Mouse (Mus musculus) ES-E14 (cell line): ENCODE results near the gene Ptprn2. TPM values are rescaled to one million over a fixed set of nuclear protein-coding genes. Genes with fewer than 3 reads are reported as not detected.

Source experiments
- DNase-seq: peaks from one replicate; pipeline ENCODE4 v3.0.0-alpha.2; 2013; ENCODE audit warnings: low read depth, low spot score
- H3K27ac ChIP-seq: 2 replicates; pipeline ENCODE4 v1.5.1; 2012; ENCODE audit warnings: low read depth, mild to moderate bottlenecking, low read length, moderate library complexity, mixed read lengths; ENCODE audit not compliant: poor library complexity, insufficient read depth, severe bottlenecking
- H3K36me3 ChIP-seq: 2 replicates; pipeline ENCODE4 v1.6.1; 2012; ENCODE audit warnings: mild to moderate bottlenecking, low read length, moderate library complexity, mixed read lengths; ENCODE audit not compliant: control insufficient read depth, poor library complexity, insufficient read depth, severe bottlenecking
- H3K4me1 ChIP-seq, 2 experiments: fragments of 150-350 bp in 1 of 2; sonication (generic) in 1 of 2; 2 replicates each; pipeline ENCODE4 v1.6.1; 2012; ENCODE audit warnings: low read length in 2 of 2, mild to moderate bottlenecking in 1 of 2, mixed read lengths in 1 of 2; ENCODE audit not compliant: control insufficient read depth in 2 of 2, insufficient read depth in 2 of 2, poor library complexity in 1 of 2
- H3K4me3 ChIP-seq, 2 experiments: fragments of 150-350 bp in 1 of 2; sonication (generic) in 1 of 2; 2 replicates each; pipeline ENCODE4 v1.5.1; 2012; ENCODE audit warnings: low read length in 2 of 2, low read depth in 1 of 2, mild to moderate bottlenecking in 1 of 2, mixed read lengths in 1 of 2; ENCODE audit not compliant: insufficient read depth in 1 of 2, poor library complexity in 1 of 2, severe bottlenecking in 1 of 2
- H3K9ac ChIP-seq: 2 replicates; pipeline ENCODE4 v1.6.1; 2012; ENCODE audit warnings: low read depth, mild to moderate bottlenecking, low read length, mixed read lengths; ENCODE audit not compliant: poor library complexity, insufficient read depth, severe bottlenecking
- H3K9me3 ChIP-seq: fragments of 150-350 bp; sonication (generic); 2 replicates; pipeline ENCODE4 v1.6.1; 2012; ENCODE audit warnings: low read depth, mild to moderate bottlenecking, low read length; ENCODE audit not compliant: control insufficient read depth, insufficient read depth
- CHD2 ChIP-seq: IDR thresholded peaks from 2 replicates; pipeline ENCODE4 v1.6.1; 2014; ENCODE audit warnings: mild to moderate bottlenecking, low read depth, low read length, inconsistent platforms
- HCFC1 ChIP-seq: IDR thresholded peaks from 2 replicates; pipeline ENCODE4 v1.6.1; 2012; ENCODE audit warnings: low read length, inconsistent platforms, borderline replicate concordance; ENCODE audit not compliant: insufficient read depth
- MAFK ChIP-seq: IDR thresholded peaks from 2 replicates; pipeline ENCODE4 v1.6.1; 2014; ENCODE audit warnings: mild to moderate bottlenecking, low read depth, low read length, inconsistent platforms; ENCODE audit not compliant: insufficient read depth
- ZC3H11A ChIP-seq: IDR thresholded peaks from 2 replicates; pipeline ENCODE4 v1.6.1; 2012; ENCODE audit warnings: low read depth, mild to moderate bottlenecking, inconsistent platforms, low read length, borderline replicate concordance
- ZNF384 ChIP-seq: IDR thresholded peaks from 2 replicates; pipeline ENCODE4 v1.6.1; 2012; ENCODE audit warnings: low read depth, low read length, inconsistent platforms
- in situ Hi-C, 2 experiments: fragments of 600-800 bp; cut with MboI; formaldehyde crosslinking; loops; one replicate each; pipeline ENCODE4 v1.15.1; 2025; ENCODE audit warnings: low sequenced_read_pairs in 2 of 2, inconsistent platforms in 1 of 2; ENCODE audit not compliant: unreplicated experiment in 2 of 2
- total RNA-seq: library from RNA; depleted of rRNA; stranded (reverse); fragments of 300-350 nt; gene quantifications from 2 replicates; pipeline ENCODE4 v1.2.3, GENCODE M21; 2012

The Ptprn2 gene
- total RNA-seq, 1 experiment, result 0.40 TPM

DNA sequence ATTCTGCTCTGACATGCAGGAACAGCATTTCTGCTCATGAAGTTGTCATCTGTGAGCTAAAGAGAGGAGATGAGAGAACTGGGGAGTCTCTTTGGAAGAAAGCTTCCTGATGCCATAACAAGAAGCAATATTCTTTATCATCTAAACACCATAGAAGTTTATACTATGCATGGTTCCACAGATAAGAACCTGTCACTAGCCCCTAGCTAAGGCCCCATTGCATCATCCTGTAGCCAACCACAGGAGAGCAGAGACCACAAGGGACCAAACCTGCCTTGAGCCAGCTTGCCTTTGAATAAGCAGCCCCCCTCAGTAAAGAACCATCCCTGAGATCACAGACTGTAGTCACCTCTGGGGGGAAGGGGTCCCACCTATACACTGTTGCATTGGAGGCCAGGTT, 612.8 kb downstream of the Ptprn2 start:
- H3K9ac ChIP-seq, result no peak overlapping the region
- H3K36me3 ChIP-seq, result no peaks in the 10 kb centered on the region
- H3K4me3 ChIP-seq, result no peak overlapping the region
- no peak overlapping the region for H3K27ac ChIP-seq
- no peak for DNase-seq
- H3K9me3 ChIP-seq, result no peaks in the 10 kb centered on the region
- no peak for TF ChIP-seq MAFK
- TF ChIP-seq CHD2, result no peak
- no peak for TF ChIP-seq HCFC1
- no peak for TF ChIP-seq ZNF384
- no peak for TF ChIP-seq ZC3H11A
- H3K4me1 ChIP-seq, result no peaks in the 10 kb centered on the region
- in situ Hi-C loops, result no loop called here

DNA sequence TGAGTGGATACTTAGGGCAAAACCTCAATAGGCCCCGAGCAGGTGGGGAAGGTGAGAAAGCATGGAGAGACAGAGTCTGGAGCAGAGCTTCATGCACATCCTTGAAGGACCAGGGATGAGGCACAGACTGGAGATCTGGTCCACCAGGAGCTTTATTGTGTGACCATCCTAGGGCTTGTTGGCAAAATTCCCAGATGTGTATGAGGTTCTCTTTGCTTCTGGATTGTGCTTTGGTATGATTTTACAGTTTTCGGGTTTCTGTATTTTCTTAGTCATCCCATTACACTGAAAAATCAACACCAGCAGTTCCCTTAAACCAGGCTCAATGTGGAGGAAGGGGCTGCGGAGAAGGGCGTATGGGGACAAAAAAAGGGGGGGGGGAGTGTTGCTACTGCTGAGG, 621.2 kb downstream of the Ptprn2 start:
- H3K4me1 ChIP-seq, result peaks cover 0 to 2% of the 10 kb centered on the region in 2 experiments; a peak in 1 of 4 replicates
- no peak overlapping the region for H3K9ac ChIP-seq
- H3K9me3 ChIP-seq, result no peaks in the 10 kb centered on the region
- H3K36me3 ChIP-seq, result no peaks in the 10 kb centered on the region
- TF ChIP-seq HCFC1 (no peak), CHD2 (no peak), MAFK (no peak), ZC3H11A (no peak), ZNF384 (no peak)
- H3K4me3 ChIP-seq, result no peak overlapping the region
- no peak for DNase-seq
- no peak overlapping the region for H3K27ac ChIP-seq
- in situ Hi-C loops, result no loop called here

DNA sequence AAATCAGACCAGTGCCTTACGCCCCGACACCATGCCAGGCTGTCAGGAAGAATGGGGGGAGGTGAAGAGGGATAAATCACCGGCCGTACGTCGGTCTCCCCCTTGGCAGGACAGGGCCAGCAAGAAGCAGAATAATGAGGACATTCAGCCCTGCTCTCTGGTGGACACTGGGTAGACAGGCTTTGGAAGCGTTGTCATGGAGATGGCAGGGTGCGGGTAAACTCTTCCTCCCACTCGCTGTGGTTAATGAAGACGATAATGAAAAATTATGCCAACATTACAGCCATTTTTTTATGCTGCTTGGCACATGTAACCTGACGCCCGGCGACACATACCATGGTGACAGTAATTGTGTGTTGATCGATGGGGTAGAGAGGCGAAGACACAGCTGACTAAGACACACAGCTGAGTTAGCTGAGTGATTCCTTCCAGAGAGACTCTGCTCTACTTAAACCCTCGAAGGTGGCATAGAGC, 621.7 kb downstream of the Ptprn2 start:
- no peak overlapping the region for H3K9ac ChIP-seq
- no peaks in the 10 kb centered on the region for H3K9me3 ChIP-seq
- H3K27ac ChIP-seq, result no peak overlapping the region
- H3K4me3 ChIP-seq, result no peak overlapping the region
- no peaks in the 10 kb centered on the region for H3K36me3 ChIP-seq
- no peak for TF ChIP-seq CHD2
- TF ChIP-seq ZNF384, result no peak
- TF ChIP-seq MAFK, result no peak
- TF ChIP-seq ZC3H11A, result no peak
- TF ChIP-seq HCFC1, result no peak
- no peak for DNase-seq
- in situ Hi-C loops, result no loop called here
- H3K4me1 ChIP-seq, result peaks cover 0 to 2% of the 10 kb centered on the region in 2 experiments; a peak in 1 of 4 replicates

DNA sequence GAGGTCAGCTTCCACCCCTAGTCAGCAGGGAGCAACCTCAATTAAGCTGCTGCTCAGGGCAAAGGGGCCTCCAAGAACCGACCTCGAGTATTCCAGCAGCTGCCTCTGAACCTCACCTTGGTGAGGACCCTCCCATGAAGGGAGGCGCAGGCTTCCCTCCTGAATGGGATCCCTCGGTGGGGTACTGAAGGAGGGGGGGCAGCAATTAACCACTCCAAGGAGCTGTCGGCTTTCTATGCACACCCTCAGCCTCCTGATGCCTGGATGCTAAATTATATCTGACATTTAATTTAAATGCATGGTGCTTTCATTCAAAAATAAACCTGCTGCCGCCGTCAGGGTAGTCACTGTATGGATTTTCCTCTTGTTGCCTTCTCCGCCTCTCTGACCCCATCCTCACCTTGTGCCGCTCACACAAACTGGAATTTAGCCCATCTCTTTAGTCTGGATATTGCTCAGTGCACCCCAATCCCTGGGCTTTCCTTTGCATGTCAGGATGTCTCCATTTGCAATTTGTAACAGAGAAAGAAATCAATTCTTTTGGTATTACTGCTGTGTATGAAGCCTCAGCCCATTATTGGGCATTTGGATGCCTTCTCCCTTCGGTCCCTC, 629.8 kb downstream of the Ptprn2 start:
- TF ChIP-seq MAFK (no peak), CHD2 (no peak), ZNF384 (no peak), ZC3H11A (no peak)
- DNase-seq, result no peak
- in situ Hi-C loops, result no loop called here

GRCm38 (mm10) chr12:117127078-117127477, 641.6 kb downstream of the Ptprn2 start:
- no peaks in the 10 kb centered on the region for H3K9me3 ChIP-seq
- H3K4me3 ChIP-seq, result no peak overlapping the region
- no peak overlapping the region for H3K9ac ChIP-seq
- no peak overlapping the region for H3K27ac ChIP-seq
- in situ Hi-C loops, result no loop called here
- H3K36me3 ChIP-seq, result no peaks in the 10 kb centered on the region
- DNase-seq, result no peak
- H3K4me1 ChIP-seq, result no peaks in the 10 kb centered on the region
- TF ChIP-seq HCFC1 (no peak), CHD2 (no peak), ZNF384 (no peak), ZC3H11A (no peak), MAFK (no peak)

More for the DNA sequence above, 629.8 kb downstream of the Ptprn2 start:
- no peaks in the 10 kb centered on the region for H3K4me1 ChIP-seq
- H3K27ac ChIP-seq, result no peak overlapping the region
- no peak overlapping the region for H3K9ac ChIP-seq
- no peaks in the 10 kb centered on the region for H3K9me3 ChIP-seq
- no peaks in the 10 kb centered on the region for H3K36me3 ChIP-seq
- no peak overlapping the region for H3K4me3 ChIP-seq
